Mouse (Mus musculus): Measurements from ENCODE around the gene Rnf220. TPM values are rescaled to one million over a fixed set of nuclear protein-coding genes. Genes with fewer than 3 reads are reported as not detected.
A peak's percentile ranks its signal among the peaks of the same experiment; 100 is the strongest.

Gene Rnf220
- total RNA-seq, 1 experiment from 2014 or later, result 90.9 TPM

DNA sequence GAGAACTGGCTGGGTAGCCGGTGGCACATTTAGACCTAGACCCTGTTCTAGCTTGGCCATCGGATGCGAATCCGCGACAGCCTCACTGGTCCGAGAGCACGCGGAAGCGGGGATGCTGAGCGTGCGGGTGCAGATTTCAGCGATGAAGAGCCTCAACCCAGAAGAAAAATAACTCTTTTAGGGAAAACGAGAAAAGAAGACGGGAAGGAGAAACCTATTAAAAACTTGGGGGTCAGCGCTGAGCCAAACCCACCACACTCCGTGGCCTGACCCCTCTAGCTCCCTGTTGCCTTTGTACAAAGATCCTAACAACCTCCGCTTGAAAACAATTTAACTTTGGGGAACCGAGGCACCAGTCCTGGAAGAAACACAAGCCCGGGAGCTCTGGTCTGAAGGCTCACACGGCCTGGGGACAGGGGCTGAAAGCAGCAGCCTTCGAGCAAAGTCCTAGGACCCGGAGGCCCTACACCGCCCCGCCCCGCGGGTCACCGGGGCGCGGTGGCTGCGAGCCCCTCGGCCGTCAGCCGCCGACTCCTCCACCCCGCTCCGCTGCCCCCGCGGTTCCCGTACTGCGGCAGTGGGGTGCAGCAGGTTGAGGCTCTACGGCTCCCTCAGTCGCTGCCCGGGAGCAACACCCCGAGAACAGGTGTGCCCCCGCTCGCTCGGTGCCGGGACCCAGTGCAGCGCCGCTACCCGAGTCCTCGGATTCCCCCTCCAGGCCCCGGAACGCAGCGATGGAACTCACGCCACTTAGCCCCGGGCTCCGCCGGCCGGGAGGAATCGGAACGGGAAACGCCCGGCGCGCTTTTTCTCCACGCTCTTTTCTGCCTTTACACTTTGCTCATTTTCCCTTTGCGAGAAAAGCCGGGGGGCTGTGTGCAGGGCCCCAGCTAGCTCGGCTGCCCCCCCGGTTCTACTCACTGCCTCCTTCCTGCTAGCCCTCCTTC, 2.7 kb downstream of the Rnf220 start:
- ATAC-seq (replicated peaks in 1 of 2; ENCODE audit: insufficient read depth in 1 of 2, low FRiP score in 2 of 2, low TSS enrichment in 1 of 2, low read depth in 1 of 2, poor library complexity in 2 of 2, severe bottlenecking in 2 of 2), result no peak

DNA sequence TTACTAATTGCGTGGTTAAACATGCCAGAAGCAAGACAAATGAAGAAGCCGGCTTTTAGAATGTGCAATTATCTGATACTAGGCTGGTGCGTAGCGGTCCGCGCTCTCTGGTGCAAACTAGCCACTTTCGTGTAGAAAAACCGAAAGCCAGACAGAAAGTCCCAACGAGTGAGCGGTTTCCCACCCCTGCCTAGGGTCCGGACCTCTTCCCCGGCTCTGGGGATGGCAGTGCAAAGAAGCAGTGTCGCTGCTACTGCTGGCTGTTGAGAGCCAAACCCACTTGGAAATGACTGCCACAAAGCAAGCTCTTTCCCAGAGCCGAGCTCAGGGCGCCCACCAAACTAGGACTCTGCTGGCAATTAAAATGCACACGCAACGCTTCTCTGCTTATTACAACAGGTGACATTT, 3.7 kb downstream of the Rnf220 start:
- no peak for ATAC-seq (replicated peaks in 1 of 2; ENCODE audit: insufficient read depth in 1 of 2, low FRiP score in 2 of 2, low TSS enrichment in 1 of 2, low read depth in 1 of 2, poor library complexity in 2 of 2, severe bottlenecking in 2 of 2)

DNA sequence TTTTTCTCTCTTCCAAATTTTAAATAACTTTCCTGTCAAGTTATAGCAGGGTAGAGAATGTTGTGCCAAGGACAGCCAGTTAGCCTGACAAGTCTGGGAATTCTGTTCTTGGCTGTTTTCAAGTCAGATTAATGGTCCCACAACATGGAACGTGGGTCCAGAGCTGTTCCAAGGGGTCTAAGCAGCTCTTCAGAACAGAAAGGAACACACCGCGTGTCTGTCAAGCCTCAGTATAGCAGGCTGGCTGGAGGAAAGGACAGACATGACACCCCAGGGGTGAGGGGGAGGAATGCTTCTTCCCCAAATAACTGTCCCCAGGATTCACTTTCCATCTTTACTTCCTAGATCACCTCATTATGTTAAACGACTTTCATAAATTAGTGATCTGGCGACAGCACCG, 5.0 kb downstream of the Rnf220 start:
- ATAC-seq (replicated peaks in 1 of 2; ENCODE audit: insufficient read depth in 1 of 2, low FRiP score in 2 of 2, low TSS enrichment in 1 of 2, low read depth in 1 of 2, poor library complexity in 2 of 2, severe bottlenecking in 2 of 2), result no peak

DNA sequence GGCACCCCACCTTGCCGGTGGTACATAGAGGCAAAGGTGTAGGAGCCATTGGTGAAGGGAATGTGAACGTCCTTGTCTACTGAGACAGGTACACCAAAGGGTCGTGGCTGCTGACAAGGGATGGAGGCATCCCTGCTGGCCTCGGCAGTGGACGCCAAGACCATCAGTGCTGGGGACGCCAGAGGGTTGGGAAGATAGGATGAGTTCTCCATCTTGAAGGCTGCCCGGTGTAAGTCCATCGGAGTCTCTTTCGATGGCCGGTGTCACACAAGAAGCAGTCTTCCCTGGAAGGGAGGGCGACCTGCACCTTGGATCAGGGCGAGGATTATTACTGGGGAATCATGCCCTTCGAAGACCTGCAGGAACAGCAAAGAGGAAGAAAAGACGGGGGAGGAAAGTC, 6.9 kb downstream of the Rnf220 start:
- no peak for ATAC-seq (replicated peaks in 1 of 2; ENCODE audit: insufficient read depth in 1 of 2, low FRiP score in 2 of 2, low TSS enrichment in 1 of 2, low read depth in 1 of 2, poor library complexity in 2 of 2, severe bottlenecking in 2 of 2)

DNA sequence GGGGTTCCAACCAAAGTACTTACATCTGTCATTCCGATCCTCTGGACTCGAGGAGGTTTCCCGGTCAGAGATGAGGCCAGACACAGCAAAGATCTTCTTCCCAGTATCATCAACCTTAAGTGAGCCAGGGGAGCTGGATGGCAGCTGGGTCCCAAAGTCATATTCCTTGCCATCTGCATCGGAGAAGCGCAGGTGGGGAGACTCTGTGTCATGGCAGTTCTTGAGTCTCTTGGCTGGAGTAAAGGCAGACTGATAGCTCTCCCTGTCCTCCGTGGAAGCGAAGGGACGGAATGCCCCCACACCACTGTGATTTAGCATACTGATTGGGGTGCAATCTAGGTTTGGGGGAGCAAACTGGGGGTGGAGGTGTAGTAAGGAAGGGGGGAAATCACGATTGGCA, 7.3 kb downstream of the Rnf220 start:
- ATAC-seq (replicated peaks in 1 of 2; ENCODE audit: insufficient read depth in 1 of 2, low FRiP score in 2 of 2, low TSS enrichment in 1 of 2, low read depth in 1 of 2, poor library complexity in 2 of 2, severe bottlenecking in 2 of 2), result no peak

DNA sequence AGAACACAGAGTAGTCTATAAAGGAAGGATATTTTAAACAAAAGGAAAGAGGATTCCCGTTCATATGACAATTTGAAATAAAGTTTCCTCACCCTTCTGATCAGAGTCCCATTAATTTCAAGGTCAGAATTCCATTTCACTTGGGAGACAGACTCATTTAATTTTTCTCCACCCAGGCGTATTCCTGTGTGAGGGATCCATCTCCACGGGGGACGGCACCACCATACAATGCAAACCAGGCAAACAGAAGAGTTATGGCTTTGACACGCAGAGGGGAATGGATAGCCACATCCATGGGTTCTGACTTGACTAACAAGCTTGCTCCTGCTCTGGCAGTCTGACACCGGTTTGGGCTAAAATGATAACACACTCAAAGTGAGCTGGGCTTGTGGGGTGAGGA, 9.4 kb downstream of the Rnf220 start:
- ATAC-seq (replicated peaks in 1 of 2; ENCODE audit: insufficient read depth in 1 of 2, low FRiP score in 2 of 2, low TSS enrichment in 1 of 2, low read depth in 1 of 2, poor library complexity in 2 of 2, severe bottlenecking in 2 of 2), result no peak

DNA sequence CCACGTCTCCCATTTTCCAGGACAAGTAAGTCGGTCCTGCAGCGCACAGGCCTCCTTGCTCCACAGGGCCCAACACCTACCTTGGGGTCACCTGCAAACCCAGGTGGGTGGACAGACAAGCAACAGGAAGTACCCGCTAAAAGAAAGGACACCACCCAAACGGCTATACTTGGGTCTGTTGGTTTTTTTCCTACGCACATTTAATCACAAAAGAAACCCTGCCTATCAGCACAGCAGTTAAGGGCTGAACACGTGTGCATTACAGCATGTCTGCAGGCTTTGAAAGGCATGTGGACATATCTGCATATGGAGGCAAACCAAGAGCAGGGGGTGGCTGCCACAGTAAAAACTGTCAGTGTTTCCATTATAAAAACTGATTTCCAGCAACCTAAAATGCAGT, 10.7 kb downstream of the Rnf220 start:
- ATAC-seq (replicated peaks in 1 of 2; ENCODE audit: insufficient read depth in 1 of 2, low FRiP score in 2 of 2, low TSS enrichment in 1 of 2, low read depth in 1 of 2, poor library complexity in 2 of 2, severe bottlenecking in 2 of 2), result no peak

DNA sequence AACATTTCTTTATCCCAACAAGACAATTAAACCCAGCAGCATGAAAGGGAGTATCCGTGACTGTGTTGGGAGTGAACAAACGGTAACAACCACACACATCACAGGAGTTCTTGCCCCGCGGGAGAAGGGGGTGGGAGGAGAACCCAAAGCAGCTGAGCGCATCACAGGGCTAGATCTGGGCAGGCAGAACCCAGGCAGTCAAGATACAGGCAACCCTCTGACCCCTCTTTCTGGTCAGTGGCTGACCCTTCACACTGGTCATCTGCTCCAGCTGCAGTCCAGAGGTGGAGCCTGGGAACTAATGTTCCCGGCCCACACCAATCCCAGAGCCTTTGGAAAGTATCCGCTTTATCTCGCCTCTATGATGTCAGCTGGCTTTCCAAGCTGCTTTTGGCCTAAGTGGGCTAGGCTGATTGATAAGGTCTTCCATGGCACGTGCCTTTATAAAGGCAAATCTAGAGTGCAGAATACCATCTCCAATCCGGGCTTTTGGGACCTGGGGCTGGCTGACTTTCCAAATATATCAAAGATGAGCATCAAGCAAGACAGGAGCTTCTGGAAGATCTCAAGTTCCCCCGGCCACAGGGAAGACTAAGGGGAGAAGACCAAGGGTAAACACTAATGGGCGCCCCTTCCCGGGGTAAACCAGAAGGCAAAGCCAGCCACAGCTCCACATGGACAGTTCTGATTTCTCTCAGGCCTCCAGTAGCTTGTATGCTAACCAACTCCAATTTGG, 11.6 kb downstream of the Rnf220 start:
- ATAC-seq (replicated peaks in 1 of 2; ENCODE audit: insufficient read depth in 1 of 2, low FRiP score in 2 of 2, low TSS enrichment in 1 of 2, low read depth in 1 of 2, poor library complexity in 2 of 2, severe bottlenecking in 2 of 2), result no peak

DNA sequence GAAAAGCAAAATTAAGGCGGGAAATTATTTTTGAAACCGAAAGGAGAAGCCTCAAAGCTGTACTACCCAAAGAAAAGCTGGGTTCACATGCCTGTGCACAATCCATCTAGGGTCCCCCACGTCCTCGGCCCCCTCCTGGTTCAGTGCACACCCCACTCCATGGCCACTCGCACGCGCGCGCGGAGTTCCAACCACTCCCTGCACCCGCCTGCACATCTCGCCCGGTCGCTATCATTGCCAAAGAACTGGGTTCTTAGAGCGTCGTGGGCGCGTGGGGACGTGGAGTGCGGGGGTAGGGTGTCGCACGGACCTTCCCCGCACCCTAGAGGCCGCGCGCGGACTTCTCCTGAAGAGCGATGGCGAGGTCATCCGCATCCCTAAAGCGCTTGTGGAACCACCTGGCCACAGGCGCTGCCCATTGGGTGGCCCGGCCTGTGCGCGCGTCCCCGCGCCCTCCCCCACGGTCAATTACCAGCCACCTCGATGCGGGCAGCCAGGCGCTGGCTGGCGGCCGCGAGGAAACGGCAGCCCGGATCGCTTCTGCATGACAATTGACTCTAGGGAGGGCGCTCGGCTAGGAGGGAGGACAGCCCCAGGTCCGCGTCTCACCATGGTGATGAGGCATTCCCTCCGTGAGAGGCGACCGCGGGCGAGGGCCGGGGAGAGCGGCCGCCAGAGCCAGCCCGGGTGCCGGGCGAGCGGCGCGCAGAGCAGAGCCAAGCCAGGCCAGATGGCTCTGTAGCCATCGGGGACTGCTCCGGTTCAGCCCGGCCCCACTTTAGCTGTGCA, 12.4 kb downstream of the Rnf220 start:
- ATAC-seq (replicated peaks in 1 of 2; ENCODE audit: insufficient read depth in 1 of 2, low FRiP score in 2 of 2, low TSS enrichment in 1 of 2, low read depth in 1 of 2, poor library complexity in 2 of 2, severe bottlenecking in 2 of 2), result peak; percentile 56 to 63

DNA sequence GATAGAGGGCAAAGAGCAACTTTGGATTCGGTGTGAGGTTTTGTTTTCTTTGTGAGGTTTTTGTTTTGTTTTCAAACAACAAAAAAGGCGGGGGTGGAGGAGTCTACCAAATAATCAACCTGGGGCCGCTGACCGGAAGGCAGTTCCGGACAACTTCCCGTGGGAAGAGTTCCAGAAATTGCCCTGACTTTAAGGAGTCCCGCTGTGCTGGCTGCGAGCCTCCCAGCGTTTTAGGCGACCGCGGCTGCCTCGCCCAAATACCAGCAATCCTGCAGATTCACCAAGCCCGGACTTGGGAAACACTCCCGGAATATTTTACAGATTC, 13.0 kb downstream of the Rnf220 start:
- ATAC-seq (replicated peaks in 1 of 2; ENCODE audit: insufficient read depth in 1 of 2, low FRiP score in 2 of 2, low TSS enrichment in 1 of 2, low read depth in 1 of 2, poor library complexity in 2 of 2, severe bottlenecking in 2 of 2), result no peak

DNA sequence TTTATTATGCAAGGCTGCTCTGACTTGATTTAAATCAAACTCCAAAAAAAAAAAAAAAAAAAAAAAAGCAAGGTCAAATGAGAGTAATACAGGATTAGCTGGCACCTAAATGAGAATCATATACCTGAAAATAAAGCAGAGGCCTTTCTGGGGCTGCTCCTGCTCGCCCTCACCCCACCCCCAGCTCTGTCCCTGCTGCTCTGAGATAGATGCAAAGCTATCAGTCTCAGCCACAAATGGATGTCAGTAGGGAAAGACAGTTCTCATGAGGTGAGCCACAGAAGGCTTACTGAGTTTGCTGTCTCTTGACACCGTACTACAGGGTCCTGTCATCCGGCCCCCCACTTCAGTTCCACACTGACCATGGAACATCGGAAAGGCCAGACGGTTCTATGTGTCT, 14.7 kb downstream of the Rnf220 start:
- ATAC-seq (replicated peaks in 1 of 2; ENCODE audit: insufficient read depth in 1 of 2, low FRiP score in 2 of 2, low TSS enrichment in 1 of 2, low read depth in 1 of 2, poor library complexity in 2 of 2, severe bottlenecking in 2 of 2), result no peak

DNA sequence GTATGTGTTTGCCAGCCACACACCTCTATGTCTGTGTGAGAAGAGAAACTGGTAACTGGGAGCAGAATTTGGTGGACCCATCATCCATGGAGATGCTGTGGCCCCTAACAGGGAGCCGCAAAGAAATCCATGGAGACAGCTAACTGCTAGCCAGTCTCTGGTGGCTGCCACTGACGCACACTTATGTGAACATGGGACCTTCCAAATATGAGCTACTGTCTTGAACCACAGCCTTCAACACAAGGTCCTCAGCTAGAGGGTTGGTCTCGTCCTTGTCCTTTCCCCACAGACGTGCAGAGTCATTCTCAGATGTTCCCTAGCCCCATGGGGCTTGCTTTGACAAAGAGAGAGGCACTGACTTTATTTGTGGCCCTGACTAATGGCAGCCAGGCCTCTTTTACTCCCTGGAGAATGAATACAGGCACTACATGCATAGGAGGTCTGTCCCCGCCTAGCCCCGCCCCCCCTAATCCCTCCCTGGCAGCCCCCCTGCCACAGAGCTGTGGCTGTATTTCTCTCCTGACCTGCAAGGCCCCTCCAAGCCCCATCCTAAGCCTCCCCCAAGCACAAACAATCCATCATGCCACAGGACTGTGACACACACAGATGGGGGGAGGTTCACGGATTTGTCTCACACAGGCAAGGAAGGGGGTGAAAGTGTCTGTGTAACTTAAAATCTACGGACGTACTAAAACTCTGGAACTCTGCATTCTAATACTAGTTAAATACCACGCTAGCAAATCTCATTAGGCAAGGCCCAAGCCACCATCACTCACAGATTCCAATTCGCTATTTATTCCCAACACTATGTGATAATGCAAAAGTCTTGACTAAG, 16.0 kb downstream of the Rnf220 start:
- ATAC-seq (replicated peaks in 1 of 2; ENCODE audit: insufficient read depth in 1 of 2, low FRiP score in 2 of 2, low TSS enrichment in 1 of 2, low read depth in 1 of 2, poor library complexity in 2 of 2, severe bottlenecking in 2 of 2), result no peak

DNA sequence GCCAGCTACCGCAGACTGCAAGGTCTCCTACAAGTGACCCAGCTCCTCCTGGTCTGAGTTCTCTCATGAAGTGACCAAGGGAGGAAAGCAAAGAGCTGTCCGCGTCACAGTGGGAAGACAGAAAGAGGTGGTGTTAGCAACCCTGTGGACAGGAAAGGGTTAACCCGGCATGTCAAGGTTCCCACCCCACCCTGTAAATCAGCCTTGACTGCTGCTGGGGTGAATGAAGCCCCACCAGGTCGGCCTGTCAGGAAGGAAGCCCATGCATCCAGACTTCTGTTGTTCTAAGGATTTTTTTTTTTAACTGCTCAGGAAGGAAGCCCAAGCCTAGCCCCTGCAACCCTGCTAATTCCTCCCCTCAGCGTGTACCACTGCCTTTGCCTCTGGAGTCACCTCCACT, 16.9 kb downstream of the Rnf220 start:
- peak; percentile 18 to 24; a peak in 1 of 4 replicates for ATAC-seq (replicated peaks in 1 of 2; ENCODE audit: insufficient read depth in 1 of 2, low FRiP score in 2 of 2, low TSS enrichment in 1 of 2, low read depth in 1 of 2, poor library complexity in 2 of 2, severe bottlenecking in 2 of 2)

DNA sequence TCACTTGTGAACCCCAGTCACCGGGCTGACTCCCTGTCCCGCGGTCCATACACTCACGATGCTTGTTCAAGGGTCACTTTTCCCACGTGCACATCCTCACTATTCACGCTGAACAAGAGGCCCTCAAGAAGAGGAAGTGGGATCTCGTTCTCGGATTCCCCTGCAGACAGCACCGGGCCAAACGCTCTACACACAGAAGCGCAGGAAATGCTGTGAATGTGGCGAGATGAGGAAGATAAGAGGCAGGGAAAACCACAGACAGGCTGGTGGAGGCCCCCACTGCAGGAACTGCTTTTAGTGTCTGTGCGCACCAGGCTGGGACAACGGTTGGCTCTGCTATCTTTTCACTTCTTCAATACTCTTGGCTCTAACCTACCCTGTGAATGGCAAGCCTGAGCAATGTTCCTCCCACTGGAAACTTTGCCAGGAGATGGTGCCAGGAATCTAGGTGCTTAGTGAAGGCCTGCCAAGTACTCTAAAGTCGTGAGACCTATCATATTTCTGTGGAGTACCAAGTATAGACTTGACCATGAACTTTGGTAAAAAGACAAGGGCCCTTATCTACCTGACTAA, 18.7 kb downstream of the Rnf220 start:
- ATAC-seq (replicated peaks in 1 of 2; ENCODE audit: insufficient read depth in 1 of 2, low FRiP score in 2 of 2, low TSS enrichment in 1 of 2, low read depth in 1 of 2, poor library complexity in 2 of 2, severe bottlenecking in 2 of 2), result peak; percentile 70 to 84

DNA sequence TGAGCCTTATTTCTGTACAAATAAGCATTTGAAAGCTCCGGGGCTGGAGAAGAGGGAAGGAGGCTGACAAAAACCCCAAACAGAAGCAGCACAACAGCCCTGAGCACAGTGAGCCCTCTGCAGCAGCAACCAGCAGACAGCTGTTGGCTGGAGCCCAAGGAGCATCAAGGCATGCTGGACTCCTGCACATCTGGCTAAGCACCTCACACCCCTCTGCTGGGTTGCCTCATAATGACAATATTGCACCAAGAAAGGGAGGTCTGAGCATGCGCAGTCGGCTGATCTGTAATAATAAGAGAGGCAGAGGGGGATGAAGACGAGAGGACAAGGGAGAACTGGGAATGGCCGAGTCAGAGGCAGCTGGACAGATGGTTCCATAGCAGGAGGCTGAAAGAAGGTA, 19.5 kb downstream of the Rnf220 start:
- ATAC-seq (replicated peaks in 1 of 2; ENCODE audit: insufficient read depth in 1 of 2, low FRiP score in 2 of 2, low TSS enrichment in 1 of 2, low read depth in 1 of 2, poor library complexity in 2 of 2, severe bottlenecking in 2 of 2), result no peak

DNA sequence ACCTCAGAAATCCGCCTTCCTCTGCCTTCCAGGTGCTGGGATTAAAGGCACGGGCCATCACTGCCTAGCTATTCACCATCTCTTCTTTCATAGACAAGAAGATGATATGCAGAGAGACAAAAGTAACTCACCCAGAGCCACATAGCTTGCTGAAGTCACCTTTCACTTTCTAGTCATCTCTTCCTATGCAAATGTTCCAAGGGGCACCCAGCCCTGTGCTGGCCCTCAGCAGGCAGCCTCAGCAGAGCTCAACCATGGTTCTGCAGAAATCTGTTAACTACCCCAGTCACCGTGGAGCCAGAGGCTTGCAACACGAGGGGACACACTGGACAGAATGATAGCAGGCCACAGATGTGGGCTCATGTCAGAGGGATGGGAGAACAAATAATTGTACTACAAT, 20.1 kb downstream of the Rnf220 start:
- no peak for ATAC-seq (replicated peaks in 1 of 2; ENCODE audit: insufficient read depth in 1 of 2, low FRiP score in 2 of 2, low TSS enrichment in 1 of 2, low read depth in 1 of 2, poor library complexity in 2 of 2, severe bottlenecking in 2 of 2)

DNA sequence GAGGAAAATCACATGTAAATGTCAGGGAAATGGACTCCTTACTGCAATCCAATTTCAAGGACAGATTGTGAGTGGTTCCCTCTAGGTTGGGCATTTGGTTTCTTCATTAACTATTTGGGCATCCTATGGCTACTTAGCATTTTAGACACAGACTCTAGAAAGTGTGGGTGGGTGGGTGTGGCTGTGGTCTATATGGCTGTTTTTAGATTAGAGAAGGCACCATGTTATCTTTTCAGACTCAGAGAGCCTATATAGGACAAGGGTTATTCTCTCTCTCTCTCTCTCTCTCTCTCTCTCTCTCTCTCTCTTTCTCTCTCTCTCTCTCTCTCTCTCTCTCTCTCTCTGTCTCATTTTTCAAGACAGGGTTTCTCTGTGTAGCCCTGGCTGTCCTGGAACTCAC, 20.5 kb downstream of the Rnf220 start:
- ATAC-seq (replicated peaks in 1 of 2; ENCODE audit: insufficient read depth in 1 of 2, low FRiP score in 2 of 2, low TSS enrichment in 1 of 2, low read depth in 1 of 2, poor library complexity in 2 of 2, severe bottlenecking in 2 of 2), result no peak

Data from hematopoietic stem cell, adult 5-6 weeks (primary cell).